Comparison of ENCODE assay signal across 10 mouse cellular contexts in the genomic region with DNA sequence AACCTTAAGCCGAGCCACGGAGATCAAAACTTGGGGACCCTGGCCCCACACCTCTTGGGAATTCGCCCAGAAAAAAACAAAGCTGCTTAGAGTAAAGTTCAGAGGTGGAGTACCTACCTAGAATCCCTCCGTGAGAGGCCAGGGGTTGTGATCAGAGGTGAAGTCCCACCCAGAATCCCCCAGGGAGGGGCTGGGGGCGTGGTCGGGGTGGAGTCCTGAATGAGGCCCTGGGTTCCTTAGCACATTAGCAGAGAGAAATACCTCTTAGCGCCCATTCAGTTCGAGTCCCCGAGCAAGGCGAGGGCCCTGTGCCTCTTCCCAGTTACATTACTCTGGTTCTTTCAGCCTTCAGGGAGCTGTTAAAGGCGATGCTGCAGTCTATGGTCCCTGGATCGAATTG. TPM values are rescaled to one million over a fixed set of nuclear protein-coding genes. Genes with fewer than 3 reads are reported as not detected.
DNase-seq lines count a peak whose midpoint lies in the region; ATAC-seq and TF ChIP-seq lines count a peak whose summit lies in the region.
"Had no signal": no experiment of that assay in that cellular context is flagged by ENCODE, and none has a peak within 500 bp of the region (broad histone marks: within the 10 kb centered on the region; RNA-seq: fewer than 3 reads in every experiment).

No protein-coding gene starts in this region.

- no peaks in the 10 kb centered on the region for H3K27me3 ChIP-seq in hindbrain, embryonic 11.5 days (ENCODE audit: control insufficient read depth, insufficient read depth, low read length)
- H3K27me3 ChIP-seq in hindbrain, embryonic 14.5 days (ENCODE audit: control insufficient read depth, insufficient read depth, low read length), result no peaks in the 10 kb centered on the region
- peaks cover 22% of the 10 kb centered on the region for H3K27me3 ChIP-seq in E14TG2a.4 (ENCODE audit: insufficient read depth, low read length)
- no peaks in the 10 kb centered on the region for H3K27me3 ChIP-seq in limb, embryonic 15.5 days

- DNase-seq in hindbrain, embryonic 11.5 days (ENCODE audit: low spot score), result peak; percentile 25
- DNase-seq in hindbrain, embryonic 14.5 days (ENCODE audit: low spot score), result no peak
- peak; percentile 44 for DNase-seq in embryo, embryonic 11 days
- no peak for DNase-seq in left cerebral cortex, postnatal 25 days (ENCODE audit: low spot score in 2 of 2)
- DNase-seq in gastrocnemius, postnatal 10 days, result no peak
- DNase-seq: left cerebral cortex, postnatal 4 days had no signal

- TF ChIP-seq CTCF in E14TG2a.4 (conservative IDR thresholded peaks at IDR 0.05; ENCODE audit: low read length), result no peak

- intact Hi-C loops in left cerebral cortex, postnatal 25 days (cut with DNase I), result no loop called here

- H3K4me1 ChIP-seq in hindbrain, embryonic 11.5 days (replicated peaks; ENCODE audit: control insufficient read depth, insufficient read depth, low read length), result no peaks in the 10 kb centered on the region; the same call in none of the 2 replicates
- H3K4me1 ChIP-seq in hindbrain, embryonic 14.5 days (replicated peaks; ENCODE audit: control insufficient read depth, insufficient read depth, low read length), result no peaks in the 10 kb centered on the region
- H3K4me1 ChIP-seq in E14TG2a.4 (replicated peaks; ENCODE audit: low read depth, low read length), result peaks cover 68% of the 10 kb centered on the region
- peaks cover 46% of the 10 kb centered on the region for H3K4me1 ChIP-seq in limb, embryonic 15.5 days

- H3K9ac ChIP-seq in hindbrain, embryonic 11.5 days (ENCODE audit: low read depth, low read length), result no peak overlapping the region
- no peak overlapping the region for H3K9ac ChIP-seq in hindbrain, embryonic 14.5 days
- no peak overlapping the region for H3K9ac ChIP-seq in limb, embryonic 15.5 days

- H3K36me3 ChIP-seq in hindbrain, embryonic 11.5 days (ENCODE audit: control insufficient read depth, insufficient read depth, low read length), result no peaks in the 10 kb centered on the region
- peaks cover 17% of the 10 kb centered on the region for H3K36me3 ChIP-seq in hindbrain, embryonic 14.5 days (replicated peaks; ENCODE audit: control insufficient read depth, insufficient read depth)
- H3K36me3 ChIP-seq in E14TG2a.4 (ENCODE audit: insufficient read depth, low read length), result peaks cover 15% of the 10 kb centered on the region
- H3K36me3 ChIP-seq in limb, embryonic 15.5 days, result peaks cover 8% of the 10 kb centered on the region

- H3K27ac ChIP-seq in hindbrain, embryonic 11.5 days (ENCODE audit: low read depth, low read length), result no peak overlapping the region
- no peak overlapping the region for H3K27ac ChIP-seq in hindbrain, embryonic 14.5 days
- 0 out of 2 replicates have a peak overlapping the region, but pooled peaks have one; percentile 44 for H3K27ac ChIP-seq in limb, embryonic 15.5 days
- H3K27ac ChIP-seq: heart, adult 2 months had no signal

- H3K4me3 ChIP-seq in hindbrain, embryonic 11.5 days (ENCODE audit: low read depth, low read length), result no peak overlapping the region
- H3K4me3 ChIP-seq in hindbrain, embryonic 14.5 days (replicated peaks; ENCODE audit: low read length), result no peak overlapping the region
- H3K4me3 ChIP-seq in E14TG2a.4 (replicated peaks; ENCODE audit: low read length), result peak overlapping the region; percentile 57
- H3K4me3 ChIP-seq in limb, embryonic 15.5 days, result no peak overlapping the region
- H3K4me3 ChIP-seq: heart, adult 2 months had no signal

- ATAC-seq in hindbrain, embryonic 11.5 days (ENCODE audit: low FRiP score), result no peak
- no peak for ATAC-seq in hindbrain, embryonic 14.5 days (ENCODE audit: low FRiP score)
- no peak for ATAC-seq in limb, embryonic 15.5 days (ENCODE audit: insufficient number of reproducible peaks, low FRiP score, low TSS enrichment, low read depth)
- no peak for ATAC-seq in granulocyte monocyte progenitor cell, adult 5-6 weeks (replicated peaks; ENCODE audit: poor library complexity, severe bottlenecking)

- H3K4me2 ChIP-seq in hindbrain, embryonic 11.5 days (replicated peaks; ENCODE audit: low read depth, low read length), result no peak overlapping the region
- H3K4me2 ChIP-seq in hindbrain, embryonic 14.5 days (replicated peaks), result no peak overlapping the region
- H3K4me2 ChIP-seq in limb, embryonic 15.5 days, result 0 out of 2 replicates have a peak overlapping the region, but pooled peaks have one; percentile 11

- 14% methylated on average over 12 of the region's 12 CpGs for WGBS in hindbrain, embryonic 11.5 days
- 8% methylated on average over 12 of the region's 12 CpGs for WGBS in hindbrain, embryonic 14.5 days
- 9% methylated on average over 12 of the region's 12 CpGs for WGBS in limb, embryonic 15.5 days

- H3K9me3 ChIP-seq in hindbrain, embryonic 11.5 days (ENCODE audit: control insufficient read depth, low read length), result no peaks in the 10 kb centered on the region
- H3K9me3 ChIP-seq in hindbrain, embryonic 14.5 days (ENCODE audit: control insufficient read depth, low read length), result no peaks in the 10 kb centered on the region
- H3K9me3 ChIP-seq in E14TG2a.4 (ENCODE audit: low read length), result no peaks in the 10 kb centered on the region
- H3K9me3 ChIP-seq in limb, embryonic 15.5 days, result no peaks in the 10 kb centered on the region

RNA-seq across cellular contexts. Expression of gene Vmac, which starts 9.8 kb away (rescaled TPM):
- 15.6 and 18.1 TPM in 2 replicates for polyA plus RNA-seq in hindbrain, embryonic 11.5 days (2014; fragmentation: Nextera tagmentation; extraction: Ambion mirVana)
- 15.9 and 22.9 TPM in 2 replicates for polyA plus RNA-seq in hindbrain, embryonic 14.5 days (2014; fragmentation: Nextera tagmentation; extraction: Ambion mirVana)
- polyA plus RNA-seq in limb, embryonic 15.5 days (2015; fragmentation: Nextera tagmentation; extraction: Ambion mirVana), result 18.1 and 18.2 TPM in 2 replicates
- 10 to 100 TPM; 11.0 to 12.3 TPM for total RNA-seq in left cerebral cortex, postnatal 25 days (2021)
- total RNA-seq in gastrocnemius, postnatal 10 days (2021), result 1 to 10 TPM; 6.6 to 7.0 TPM
- total RNA-seq in granulocyte monocyte progenitor cell, adult 5-6 weeks (2014; fragmentation: Nextera tagmentation), result 5.3 and 9.1 TPM in 2 replicates
- 3.7 and 9.1 TPM in 2 replicates for total RNA-seq in granulocyte monocyte progenitor cell, adult 5-6 weeks (2017)

RNA-seq across cellular contexts. Expression of gene Ndufa11, which starts 10.1 kb away (rescaled TPM):
- 363 and 381 TPM in 2 replicates for polyA plus RNA-seq in hindbrain, embryonic 11.5 days (2014; fragmentation: Nextera tagmentation; extraction: Ambion mirVana)
- polyA plus RNA-seq in hindbrain, embryonic 14.5 days (2014; fragmentation: Nextera tagmentation; extraction: Ambion mirVana), result 577 and 678 TPM in 2 replicates
- polyA plus RNA-seq in limb, embryonic 15.5 days (2015; fragmentation: Nextera tagmentation; extraction: Ambion mirVana), result 370 and 405 TPM in 2 replicates
- total RNA-seq in left cerebral cortex, postnatal 25 days (2021), result 100 to 1,000 TPM; 227 to 237 TPM
- 100 to 1,000 TPM; 377 to 422 TPM for total RNA-seq in gastrocnemius, postnatal 10 days (2021)
- 134 and 201 TPM in 2 replicates for total RNA-seq in granulocyte monocyte progenitor cell, adult 5-6 weeks (2014; fragmentation: Nextera tagmentation)
- 99.5 and 106 TPM in 2 replicates for total RNA-seq in granulocyte monocyte progenitor cell, adult 5-6 weeks (2017)

RNA-seq across cellular contexts. Expression of gene Nrtn, which starts 29.7 kb away (rescaled TPM):
- 4.4 and 4.6 TPM in 2 replicates for polyA plus RNA-seq in hindbrain, embryonic 11.5 days (2014; fragmentation: Nextera tagmentation; extraction: Ambion mirVana)
- 2.8 and 3.8 TPM in 2 replicates for polyA plus RNA-seq in hindbrain, embryonic 14.5 days (2014; fragmentation: Nextera tagmentation; extraction: Ambion mirVana)
- 15.2 and 20.5 TPM in 2 replicates for polyA plus RNA-seq in limb, embryonic 15.5 days (2015; fragmentation: Nextera tagmentation; extraction: Ambion mirVana)
- 1 to 10 TPM; 3.8 to 4.1 TPM for total RNA-seq in left cerebral cortex, postnatal 25 days (2021)
- 1 to 10 TPM in 1 of 2 experiments, under 1 TPM in 1; 0.95 to 1.4 TPM for total RNA-seq in gastrocnemius, postnatal 10 days (2021)
- not detected in 2 replicates for total RNA-seq in granulocyte monocyte progenitor cell, adult 5-6 weeks (2014; fragmentation: Nextera tagmentation)
- total RNA-seq in granulocyte monocyte progenitor cell, adult 5-6 weeks (2017), result not detected in 2 replicates

RNA-seq across cellular contexts. Expression of gene Dus3l, which starts 36.9 kb away (rescaled TPM):
- 30.3 and 35.4 TPM in 2 replicates for polyA plus RNA-seq in hindbrain, embryonic 11.5 days (2014; fragmentation: Nextera tagmentation; extraction: Ambion mirVana)
- polyA plus RNA-seq in hindbrain, embryonic 14.5 days (2014; fragmentation: Nextera tagmentation; extraction: Ambion mirVana), result 76.9 and 81.9 TPM in 2 replicates
- polyA plus RNA-seq in limb, embryonic 15.5 days (2015; fragmentation: Nextera tagmentation; extraction: Ambion mirVana), result 43.9 and 45.5 TPM in 2 replicates
- total RNA-seq in left cerebral cortex, postnatal 25 days (2021), result 10 to 100 TPM; 64.1 to 64.6 TPM
- 10 to 100 TPM; 17.3 to 21.1 TPM for total RNA-seq in gastrocnemius, postnatal 10 days (2021)
- 20.5 and 22.8 TPM in 2 replicates for total RNA-seq in granulocyte monocyte progenitor cell, adult 5-6 weeks (2014; fragmentation: Nextera tagmentation)
- 18.2 and 21.8 TPM in 2 replicates for total RNA-seq in granulocyte monocyte progenitor cell, adult 5-6 weeks (2017)

RNA-seq across cellular contexts. Expression of gene Prr22, which starts 42.4 kb away (rescaled TPM):
- 0.49 and 0.71 TPM in 2 replicates for polyA plus RNA-seq in hindbrain, embryonic 11.5 days (2014; fragmentation: Nextera tagmentation; extraction: Ambion mirVana)
- polyA plus RNA-seq in hindbrain, embryonic 14.5 days (2014; fragmentation: Nextera tagmentation; extraction: Ambion mirVana), result 0.76 and 0.78 TPM in 2 replicates
- polyA plus RNA-seq in limb, embryonic 15.5 days (2015; fragmentation: Nextera tagmentation; extraction: Ambion mirVana), result 0.72 and 1.00 TPM in 2 replicates
- total RNA-seq in left cerebral cortex, postnatal 25 days (2021), result 1 to 10 TPM; 1.1 to 1.2 TPM
- total RNA-seq in gastrocnemius, postnatal 10 days (2021), result under 1 TPM; 0.19 to 0.20 TPM
- 0.17 and 2.6 TPM in 2 replicates for total RNA-seq in granulocyte monocyte progenitor cell, adult 5-6 weeks (2014; fragmentation: Nextera tagmentation)
- 1.6 and 1.7 TPM in 2 replicates for total RNA-seq in granulocyte monocyte progenitor cell, adult 5-6 weeks (2017)

Comparison
In these comparisons a context has a peak if more than half of its experiments do, and no peak if none do; other contexts are left out.
1. DNase-seq: peak in hindbrain, embryonic 11.5 days (single experiment) and embryo, embryonic 11 days (single experiment); none in hindbrain, embryonic 14.5 days (single experiment), left cerebral cortex, postnatal 25 days (0 of 2) and gastrocnemius, postnatal 10 days (single experiment).